Mouse (Mus musculus) heart, adult 2 months (tissue): ENCODE results near the gene Tssk2.

ENCODE experiments used
- CTCF ChIP-seq: fragments of 200-600 bp; IDR thresholded peaks from 2 replicates; pipeline ENCODE4 v1.8.1; 2022; ENCODE audit warnings: antibody characterized with exemption, mild to moderate bottlenecking, moderate library complexity
- EP300 ChIP-seq: fragments of 200-500 bp; IDR thresholded peaks from 2 replicates; pipeline ENCODE4 v1.6.1; 2011; ENCODE audit warnings: low read depth, low read length, control low read depth; ENCODE audit not compliant: insufficient read depth
- POLR2A ChIP-seq: fragments of 200-500 bp; IDR thresholded peaks from 2 replicates; pipeline ENCODE4 v1.6.1; 2011; ENCODE audit warnings: mild to moderate bottlenecking, low read depth, low read length, control low read depth; ENCODE audit not compliant: insufficient read depth

GRCm38 (mm10) chr16:17892606-17893005 is 5.8 kb upstream of the Tssk2 start:
- TF ChIP-seq EP300 (no peak), CTCF (no peak), POLR2A (no peak)
